Mouse (Mus musculus) bone marrow macrophage, adult 2 months (primary cell): ENCODE measurements at regions not wholly inside any gene's neighbourhood (a gene's known extent, or its start where the extent isn't known, plus 50 kb on each side); places are given as distances from the start of the nearest gene placed in this dataset.

Source experiments
- CTCF ChIP-seq: IDR thresholded peaks from 2 replicates; pipeline ENCODE4 v1.5.1; 2012; ENCODE audit warnings: low read depth, mild to moderate bottlenecking, low read length, moderate library complexity
- POLR2A ChIP-seq: IDR thresholded peaks from 2 replicates; pipeline ENCODE4 v1.6.1; 2012; ENCODE audit warnings: mild to moderate bottlenecking, low read depth, low read length, borderline replicate concordance

DNA sequence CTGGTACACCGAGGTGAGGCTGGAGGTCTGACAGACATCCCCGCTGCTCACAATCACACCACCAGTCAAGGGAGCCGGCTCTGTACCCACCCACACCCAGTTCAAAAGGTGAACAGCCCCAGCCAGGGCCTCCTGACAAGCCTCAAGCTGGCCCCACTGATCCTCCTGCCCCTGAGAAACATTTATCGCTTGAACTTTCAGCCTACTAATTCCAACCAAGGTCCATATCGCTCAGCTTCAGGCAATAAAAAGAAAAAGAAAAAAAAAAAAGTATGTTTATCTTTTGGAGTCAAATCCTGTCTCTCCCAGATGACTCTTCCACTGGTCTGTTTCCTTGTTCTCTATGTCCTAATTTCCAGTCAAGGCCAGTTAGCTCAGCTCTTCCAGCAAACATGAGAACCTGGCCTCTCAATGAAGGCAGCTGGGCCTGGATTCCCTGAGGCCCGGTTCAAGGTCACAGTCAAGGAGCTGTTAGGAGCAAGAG, 94.2 kb upstream of the Gpr12 start:
- no peak for TF ChIP-seq CTCF
- no peak for TF ChIP-seq POLR2A
